Mouse (Mus musculus) lung, postnatal 0 days (tissue): ENCODE results near the gene Mpz.
A peak's percentile ranks its signal among the peaks of the same experiment; 100 is the strongest.

Source experiments
- CTCF ChIP-seq: IDR thresholded peaks from 2 replicates; pipeline ENCODE4 v1.5.1; 2016; ENCODE audit warnings: antibody characterized with exemption, mild to moderate bottlenecking
- EP300 ChIP-seq: IDR thresholded peaks from 2 replicates; pipeline ENCODE4 v1.6.1; 2016; ENCODE audit warnings: antibody characterized with exemption, mild to moderate bottlenecking, control low read depth

- no peak for TF ChIP-seq CTCF
- peak; percentile 22; the same call in 1 of the 2 replicates for TF ChIP-seq EP300
Observed at GRCm38 (mm10) chr1:171150838-171151391, 404 bp downstream of the Mpz start.
